Comparison of ENCODE assay signal across 25 mouse cellular contexts in genomic region chr9:15664606-15665005, GRCm38 (mm10). TPM values are rescaled to one million over a fixed set of nuclear protein-coding genes. Genes with fewer than 3 reads are reported as not detected.
A peak's percentile ranks its signal among the peaks of the same experiment; 100 is the strongest.
DNase-seq lines count a peak whose midpoint lies in the region; ATAC-seq lines count a peak whose summit lies in the region.
"Had no signal": no experiment of that assay in that cellular context is flagged by ENCODE, and none has a peak within 500 bp of the region (broad histone marks: within the 10 kb centered on the region; RNA-seq: fewer than 3 reads in every experiment).

No protein-coding gene starts in this region.

- H3K9me3 ChIP-seq in heart, embryonic 10.5 days: no peaks in the 10 kb centered on the region
- H3K9me3 ChIP-seq in kidney, embryonic 16.5 days (ENCODE audit: low read length): no peaks in the 10 kb centered on the region
- H3K9me3 ChIP-seq: embryonic facial prominence, embryonic 15.5 days; forebrain, embryonic 10.5 days; G1E; heart, embryonic 13.5 days; hindbrain, embryonic 10.5 days had no signal

- peak; percentile 52 for DNase-seq in heart, embryonic 10.5 days (ENCODE audit: low spot score)
- no peak for DNase-seq in heart, postnatal 14 days
- DNase-seq in kidney, adult 8-10 months: peak; percentile 64 to 77
- DNase-seq in kidney, postnatal 10 days: peak; percentile 32
- DNase-seq in kidney, postnatal 36 days: peak; percentile 67 to 73
- no peak for DNase-seq in ovary, adult 18-20 months (ENCODE audit: low spot score)
- DNase-seq: adrenal gland, adult 8-10 months; cerebellum, adult 11 months; cerebellum, adult 8-10 months; cerebellum, postnatal 14 days; embryo, embryonic 11 days; gastrocnemius, adult 2 months; gastrocnemius, postnatal 25 days had no signal

- no peaks in the 10 kb centered on the region for H3K36me3 ChIP-seq in heart, embryonic 10.5 days
- no peaks in the 10 kb centered on the region for H3K36me3 ChIP-seq in kidney, embryonic 16.5 days (ENCODE audit: insufficient read depth, low read length)
- H3K36me3 ChIP-seq: embryonic facial prominence, embryonic 15.5 days; forebrain, embryonic 10.5 days; G1E; heart, embryonic 13.5 days; hindbrain, embryonic 10.5 days had no signal

- WGBS in heart, embryonic 10.5 days: 74% methylated on average over 7 of the region's 7 CpGs
- WGBS in kidney, embryonic 16.5 days: 70% methylated on average over 7 of the region's 7 CpGs

- no peak overlapping the region for H3K9ac ChIP-seq in kidney, embryonic 16.5 days (replicated peaks; ENCODE audit: low read length)
- H3K9ac ChIP-seq: embryonic facial prominence, embryonic 15.5 days; heart, embryonic 13.5 days; hindbrain, embryonic 14.5 days had no signal

- H3K4me3 ChIP-seq in heart, embryonic 10.5 days: no peak overlapping the region
- H3K4me3 ChIP-seq in kidney, embryonic 16.5 days (ENCODE audit: low read length): no peak overlapping the region
- H3K4me3 ChIP-seq: embryonic facial prominence, embryonic 15.5 days; erythroblast, embryonic 14.5 days; forebrain, embryonic 10.5 days; gastrocnemius, adult 2 months; heart, embryonic 13.5 days; hindbrain, embryonic 10.5 days had no signal

- H3K27me3 ChIP-seq in heart, embryonic 10.5 days (ENCODE audit: insufficient read depth, poor library complexity, severe bottlenecking): no peaks in the 10 kb centered on the region
- H3K27me3 ChIP-seq in kidney, embryonic 16.5 days (ENCODE audit: insufficient read depth, low read length): no peaks in the 10 kb centered on the region
- H3K27me3 ChIP-seq: embryonic facial prominence, embryonic 15.5 days; heart, embryonic 13.5 days had no signal

- no peak for ATAC-seq in kidney, embryonic 16.5 days (ENCODE audit: low FRiP score, low TSS enrichment)
- ATAC-seq: CD4-positive, CD25-positive, alpha-beta regulatory T cell, adult 4 months; forebrain, embryonic 14.5 days had no signal

- H3K27ac ChIP-seq in heart, embryonic 10.5 days: no peak overlapping the region
- no peak overlapping the region for H3K27ac ChIP-seq in kidney, embryonic 16.5 days (ENCODE audit: low read length)
- H3K27ac ChIP-seq: embryonic facial prominence, embryonic 15.5 days; forebrain, embryonic 10.5 days; gastrocnemius, adult 2 months; heart, embryonic 13.5 days; hindbrain, embryonic 10.5 days; hindbrain, embryonic 14.5 days had no signal

- no peak overlapping the region for H3K4me2 ChIP-seq in kidney, embryonic 16.5 days (replicated peaks; ENCODE audit: low read depth, low read length)
- H3K4me2 ChIP-seq: embryonic facial prominence, embryonic 15.5 days; heart, embryonic 13.5 days; hindbrain, embryonic 14.5 days had no signal

- intact Hi-C loops in heart, postnatal 14 days (cut with DNase I): no loop called here

- peaks cover 20% of the 10 kb centered on the region; the same call in 1 of the 2 replicates for H3K4me1 ChIP-seq in heart, embryonic 10.5 days
- H3K4me1 ChIP-seq in kidney, embryonic 16.5 days (ENCODE audit: insufficient read depth, low read length): peaks cover 4% of the 10 kb centered on the region; the same call in 1 of the 2 replicates
- H3K4me1 ChIP-seq: embryonic facial prominence, embryonic 15.5 days; forebrain, embryonic 10.5 days; hindbrain, embryonic 10.5 days had no signal

RNA-seq across cellular contexts. Expression of gene Deup1, which starts 36.9 kb away (rescaled TPM):
- 0.12 and 0.23 TPM in 2 replicates for polyA plus RNA-seq in heart, embryonic 10.5 days (2016; fragmentation: Nextera tagmentation; extraction: Ambion mirVana)
- under 1 TPM; 0.24 to 0.26 TPM for total RNA-seq in heart, postnatal 14 days (2021)
- polyA plus RNA-seq in kidney, embryonic 16.5 days (2015; fragmentation: Nextera tagmentation; extraction: Ambion mirVana): 0.50 and 0.82 TPM in 2 replicates
- total RNA-seq: common myeloid progenitor, adult 5-6 weeks; gastrocnemius, adult 2 months; gastrocnemius, postnatal 25 days; granulocyte monocyte progenitor cell, adult 5-6 weeks had no signal
- polyA plus RNA-seq: G1E had no signal

RNA-seq across cellular contexts. Expression of gene Slc36a4, which starts 44.9 kb away (rescaled TPM):
- polyA plus RNA-seq in heart, embryonic 10.5 days (2016; fragmentation: Nextera tagmentation; extraction: Ambion mirVana): 9.2 and 11.1 TPM in 2 replicates
- total RNA-seq in heart, postnatal 14 days (2021): 10 to 100 TPM; 11.9 to 12.3 TPM
- polyA plus RNA-seq in kidney, embryonic 16.5 days (2015; fragmentation: Nextera tagmentation; extraction: Ambion mirVana): 15.8 and 16.3 TPM in 2 replicates
- polyA plus RNA-seq: G1E had no signal

Comparison
In these comparisons a context has a peak if more than half of its experiments do, and no peak if none do; other contexts are left out.
1. DNase-seq: peak in heart, embryonic 10.5 days (single experiment), kidney, adult 8-10 months (2 of 2), kidney, postnatal 10 days (single experiment) and kidney, postnatal 36 days (2 of 2); none in heart, postnatal 14 days (0 of 2) and ovary, adult 18-20 months (single experiment).